Mouse (Mus musculus): Measurements from ENCODE around the gene Itln1. TPM values are rescaled to one million over a fixed set of nuclear protein-coding genes. Genes with fewer than 3 reads are reported as not detected.

Gene Itln1
- total and polyA plus RNA-seq, 2 experiments, result not detected

DNA sequence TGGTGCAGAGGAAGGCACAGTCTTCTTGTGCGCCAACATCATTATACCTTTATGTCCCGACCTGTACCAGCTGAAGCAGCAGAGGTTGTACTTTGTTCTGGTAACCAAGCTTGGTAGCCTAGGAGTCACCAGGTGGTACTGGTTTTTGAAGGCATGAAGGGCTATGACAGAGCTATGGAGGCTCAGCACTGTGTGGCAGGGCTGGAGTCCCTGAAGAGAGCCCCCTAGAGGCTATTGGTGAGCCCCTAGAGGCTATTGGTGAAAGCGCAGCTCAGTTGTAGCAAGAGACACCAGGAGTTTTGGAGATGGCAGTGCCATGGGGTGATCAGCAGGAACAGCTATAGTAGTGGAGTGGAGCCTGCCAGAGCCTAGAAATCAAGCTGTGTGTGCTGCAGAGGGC is 29.2 kb upstream of the Itln1 start:
- no peak for DNase-seq (ENCODE audit: extremely low read depth, low read depth, low spot score)
- Histone ChIP-seq H3K4me3 (ENCODE audit: insufficient read depth, low read depth, low read length) (no peak overlapping the region), H3K4me1 (ENCODE audit: control insufficient read depth, insufficient read depth, low read length) (peaks cover 2% of the 10 kb centered on the region; the same call in 1 of the 2 replicates), H3K27ac (replicated peaks; ENCODE audit: insufficient read depth, low read depth, low read length) (no peak overlapping the region), H3K79me2 (ENCODE audit: control insufficient read depth, insufficient read depth, low read length) (no peaks in the 10 kb centered on the region), H3K27me3 (ENCODE audit: control insufficient read depth, insufficient read depth, low read length) (0 out of 2 replicates have a peak, but pooled peaks cover 2% of the 10 kb centered on the region), H3K9ac (ENCODE audit: low read depth, low read length) (no peak overlapping the region), H3K36me3 (ENCODE audit: control insufficient read depth, insufficient read depth, low read length) (no peaks in the 10 kb centered on the region)
- 83% methylated on average over 3 of the region's 3 CpGs for WGBS
- TF ChIP-seq POLR2A (IDR thresholded peaks at IDR 0.05; ENCODE audit: extremely low read depth, insufficient read depth, low read length) (no peak), CTCF (IDR thresholded peaks at IDR 0.05; ENCODE audit: low read depth, low read length) (peak; percentile 60)

DNA sequence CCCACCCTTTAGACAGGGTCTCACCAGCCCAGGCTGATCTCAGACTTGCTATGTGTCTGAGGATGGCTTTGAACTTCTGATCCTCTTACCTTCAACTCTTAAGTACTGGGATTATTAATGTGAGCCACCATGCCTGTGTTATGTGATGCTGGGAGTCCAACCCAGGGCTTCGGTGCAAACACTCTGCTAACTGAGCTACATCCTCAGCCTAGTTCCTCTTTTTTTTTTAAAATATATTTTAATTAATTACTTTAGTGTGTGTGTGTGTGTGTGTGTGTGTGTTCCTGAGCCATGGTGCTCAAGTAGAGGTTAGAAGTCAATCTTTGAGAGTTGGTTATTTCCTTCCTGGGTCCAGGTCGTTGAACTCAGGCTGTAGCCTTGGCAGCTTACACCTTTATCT is 27.9 kb upstream of the Itln1 start:
- WGBS, result 85% methylated on average over 2 of the region's 2 CpGs
- no peak for TF ChIP-seq CTCF (IDR thresholded peaks at IDR 0.05; ENCODE audit: low read depth, low read length)
- no peak for TF ChIP-seq POLR2A (IDR thresholded peaks at IDR 0.05; ENCODE audit: extremely low read depth, insufficient read depth, low read length)
- H3K79me2 ChIP-seq (ENCODE audit: control insufficient read depth, insufficient read depth, low read length), result no peaks in the 10 kb centered on the region
- H3K4me3 ChIP-seq (ENCODE audit: insufficient read depth, low read depth, low read length), result no peak overlapping the region
- peaks cover 2% of the 10 kb centered on the region; the same call in 1 of the 2 replicates for H3K4me1 ChIP-seq (ENCODE audit: control insufficient read depth, insufficient read depth, low read length)
- H3K9ac ChIP-seq (ENCODE audit: low read depth, low read length), result no peak overlapping the region
- H3K27me3 ChIP-seq (ENCODE audit: control insufficient read depth, insufficient read depth, low read length), result no peaks in the 10 kb centered on the region
- DNase-seq (ENCODE audit: extremely low read depth, low read depth, low spot score), result no peak
- no peak overlapping the region for H3K27ac ChIP-seq (replicated peaks; ENCODE audit: insufficient read depth, low read depth, low read length)
- H3K36me3 ChIP-seq (ENCODE audit: control insufficient read depth, insufficient read depth, low read length), result no peaks in the 10 kb centered on the region

DNA sequence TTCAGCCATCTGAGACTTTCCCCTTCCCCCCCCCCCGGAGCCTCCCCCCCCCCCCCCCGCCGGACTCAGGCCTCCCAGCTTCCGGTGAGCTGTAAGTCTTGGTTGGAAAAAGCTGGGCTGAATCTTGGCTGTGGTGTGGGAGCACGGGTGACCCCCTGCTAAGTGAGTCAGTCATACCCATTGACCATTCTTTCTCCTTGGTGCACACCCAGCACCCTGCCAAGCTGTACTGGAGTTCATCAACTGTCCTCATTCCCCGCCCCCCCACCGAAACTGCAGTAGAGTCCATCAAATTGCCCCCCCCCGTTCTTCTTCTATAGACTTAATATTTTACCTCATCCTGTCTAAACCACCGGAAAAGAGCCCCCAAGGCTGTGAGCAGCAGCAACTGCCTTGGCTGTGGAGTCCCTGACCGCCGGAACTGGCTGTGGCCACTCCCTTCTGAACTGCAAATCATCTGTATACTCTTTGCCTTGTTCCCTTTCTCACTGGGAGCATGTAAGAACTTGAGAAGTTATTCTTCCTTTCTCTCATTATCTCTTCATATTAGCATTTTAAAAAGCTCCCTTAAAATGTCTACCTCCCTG is 26.6 kb upstream of the Itln1 start:
- no peak for DNase-seq (ENCODE audit: extremely low read depth, low read depth, low spot score)
- WGBS, result 78% methylated on average over 7 of the region's 11 CpGs
- Histone ChIP-seq H3K27ac (replicated peaks; ENCODE audit: insufficient read depth, low read depth, low read length) (no peak overlapping the region), H3K4me3 (ENCODE audit: insufficient read depth, low read depth, low read length) (no peak overlapping the region), H3K9ac (ENCODE audit: low read depth, low read length) (no peak overlapping the region), H3K27me3 (ENCODE audit: control insufficient read depth, insufficient read depth, low read length) (no peaks in the 10 kb centered on the region), H3K4me1 (ENCODE audit: control insufficient read depth, insufficient read depth, low read length) (peaks cover 2% of the 10 kb centered on the region; the same call in 1 of the 2 replicates), H3K79me2 (ENCODE audit: control insufficient read depth, insufficient read depth, low read length) (no peaks in the 10 kb centered on the region), H3K36me3 (ENCODE audit: control insufficient read depth, insufficient read depth, low read length) (no peaks in the 10 kb centered on the region)
- TF ChIP-seq POLR2A (IDR thresholded peaks at IDR 0.05; ENCODE audit: extremely low read depth, insufficient read depth, low read length), result no peak

DNA sequence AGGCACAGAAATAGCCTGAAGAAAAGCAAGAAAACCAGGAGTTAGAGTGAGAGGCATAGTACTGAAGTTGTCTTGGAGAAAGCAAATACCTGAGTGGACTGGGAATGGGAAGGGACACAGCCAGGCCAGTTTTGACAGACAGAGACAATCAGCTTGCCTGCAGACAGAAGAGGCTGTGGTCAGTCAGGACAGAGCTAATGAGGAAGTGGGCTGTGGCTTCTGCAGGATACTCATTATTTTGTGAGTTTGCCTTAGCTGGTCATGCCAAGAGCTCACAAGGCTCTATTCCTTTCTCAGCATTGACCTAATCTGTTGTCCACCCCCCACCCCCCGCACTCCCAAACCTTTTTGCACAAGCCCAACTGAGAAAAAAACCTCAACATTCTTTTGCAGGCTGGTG is 26.1 kb upstream of the Itln1 start:
- Histone ChIP-seq H3K36me3 (ENCODE audit: control insufficient read depth, insufficient read depth, low read length) (no peaks in the 10 kb centered on the region), H3K27ac (replicated peaks; ENCODE audit: insufficient read depth, low read depth, low read length) (no peak overlapping the region), H3K4me1 (ENCODE audit: control insufficient read depth, insufficient read depth, low read length) (0 out of 2 replicates have a peak, but pooled peaks cover 2% of the 10 kb centered on the region), H3K79me2 (ENCODE audit: control insufficient read depth, insufficient read depth, low read length) (no peaks in the 10 kb centered on the region), H3K27me3 (ENCODE audit: control insufficient read depth, insufficient read depth, low read length) (no peaks in the 10 kb centered on the region), H3K9ac (ENCODE audit: low read depth, low read length) (no peak overlapping the region), H3K4me3 (ENCODE audit: insufficient read depth, low read depth, low read length) (no peak overlapping the region)
- peak; percentile 23 for DNase-seq (ENCODE audit: extremely low read depth, low read depth, low spot score)
- TF ChIP-seq POLR2A (IDR thresholded peaks at IDR 0.05; ENCODE audit: extremely low read depth, insufficient read depth, low read length) (no peak), CTCF (IDR thresholded peaks at IDR 0.05; ENCODE audit: low read depth, low read length) (no peak)
- 100% methylated on average over 1 of the region's 1 CpGs for WGBS

DNA sequence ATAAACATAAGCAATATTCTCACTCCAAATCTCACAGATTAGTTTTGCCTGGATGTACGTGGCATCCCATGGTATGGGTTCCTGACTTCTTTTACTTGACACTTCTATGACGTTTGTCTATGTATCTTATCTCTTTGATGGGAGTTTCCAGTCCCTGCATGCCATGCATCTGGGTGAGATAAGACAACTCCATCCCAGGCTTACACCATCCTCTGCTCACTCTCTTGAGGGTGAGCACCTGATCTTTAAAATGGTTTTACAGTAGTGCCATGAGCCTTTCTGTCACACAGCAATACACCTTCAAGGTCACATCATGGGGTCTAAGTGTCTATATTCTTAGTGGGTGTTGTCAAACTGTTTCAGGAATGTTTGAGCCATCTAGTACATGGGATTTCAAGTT is 25.2 kb upstream of the Itln1 start:
- no peaks in the 10 kb centered on the region for H3K79me2 ChIP-seq (ENCODE audit: control insufficient read depth, insufficient read depth, low read length)
- no peaks in the 10 kb centered on the region for H3K36me3 ChIP-seq (ENCODE audit: control insufficient read depth, insufficient read depth, low read length)
- no peak for DNase-seq (ENCODE audit: extremely low read depth, low read depth, low spot score)
- no peak overlapping the region for H3K4me3 ChIP-seq (ENCODE audit: insufficient read depth, low read depth, low read length)
- H3K27ac ChIP-seq (replicated peaks; ENCODE audit: insufficient read depth, low read depth, low read length), result no peak overlapping the region
- H3K27me3 ChIP-seq (ENCODE audit: control insufficient read depth, insufficient read depth, low read length), result no peaks in the 10 kb centered on the region
- no peak for TF ChIP-seq POLR2A (IDR thresholded peaks at IDR 0.05; ENCODE audit: extremely low read depth, insufficient read depth, low read length)
- no peak for TF ChIP-seq CTCF (IDR thresholded peaks at IDR 0.05; ENCODE audit: low read depth, low read length)
- no peaks in the 10 kb centered on the region for H3K4me1 ChIP-seq (ENCODE audit: control insufficient read depth, insufficient read depth, low read length)
- H3K9ac ChIP-seq (ENCODE audit: low read depth, low read length), result no peak overlapping the region
- 65% methylated on average over 2 of the region's 2 CpGs for WGBS

DNA sequence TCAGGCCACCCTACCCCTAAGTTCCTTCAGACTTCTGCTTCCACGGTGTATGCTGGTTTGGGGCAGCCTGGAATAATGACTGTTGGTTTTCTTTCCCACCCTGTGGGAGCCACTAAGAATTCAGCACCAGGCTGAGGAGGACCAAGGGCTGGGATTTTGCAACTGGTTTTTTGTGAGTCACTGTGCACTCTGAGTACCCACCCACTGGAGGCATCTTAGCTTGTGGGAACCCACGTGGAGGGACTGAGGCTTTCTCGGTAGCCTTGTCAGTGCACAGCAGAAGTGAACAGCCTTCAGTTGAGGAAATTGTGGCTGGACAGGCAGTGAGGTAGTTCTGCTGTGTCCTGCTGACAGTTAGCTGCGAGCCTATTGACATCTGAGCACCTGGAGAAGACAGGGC is 23.8 kb upstream of the Itln1 start, which contains the start of gene Cd244a:
Gene Cd244a, plus strand, starts transcription at position 296 of the 400 bp plus-strand sequence.
- Histone ChIP-seq H3K79me2 (ENCODE audit: control insufficient read depth, insufficient read depth, low read length) (no peaks in the 10 kb centered on the region), H3K4me3 (ENCODE audit: insufficient read depth, low read depth, low read length) (no peak within 1 kb of the TSS), H3K4me1 (ENCODE audit: control insufficient read depth, insufficient read depth, low read length) (no peaks in the 10 kb centered on the region), H3K27me3 (ENCODE audit: control insufficient read depth, insufficient read depth, low read length) (no peaks in the 10 kb centered on the region), H3K9ac (ENCODE audit: low read depth, low read length) (no peak within 1 kb of the TSS), H3K27ac (replicated peaks; ENCODE audit: insufficient read depth, low read depth, low read length) (no peak within 1 kb of the TSS), H3K36me3 (ENCODE audit: control insufficient read depth, insufficient read depth, low read length) (no peaks in the 10 kb centered on the region)
- DNase-seq (ENCODE audit: extremely low read depth, low read depth, low spot score), result no peak
- 79% methylated on average over 4 of the region's 4 CpGs for WGBS
- TF ChIP-seq CTCF (IDR thresholded peaks at IDR 0.05; ENCODE audit: low read depth, low read length) (no peak), POLR2A (IDR thresholded peaks at IDR 0.05; ENCODE audit: extremely low read depth, insufficient read depth, low read length) (no peak)
